Mouse (Mus musculus): Measurements from ENCODE around the gene Rbp7. TPM values are rescaled to one million over a fixed set of nuclear protein-coding genes. Genes with fewer than 3 reads are reported as not detected.

Gene Rbp7
- polyA plus RNA-seq, 1 experiment from 2014 or later, result not detected

GRCm38 (mm10) chr4:149407461-149407860, 47.3 kb downstream of the Rbp7 start:
- H3K27me3 ChIP-seq, result no peaks in the 10 kb centered on the region
- TF ChIP-seq CTCF (IDR thresholded peaks at IDR 0.05), result no peak
- ChIA-PET CTCF (interaction anchor here (1.7 kb wide), 1 partner anchor 25 kb away, joined by 4 read pairs; no protein-coding TSS in a partner anchor), POLR2A (no interaction called here)
- no peak for DNase-seq (ENCODE audit: low read depth, low spot score)
- no peak for ATAC-seq
- in situ Hi-C loops (cut with MboI; ENCODE audit: low pct_unique_long_range_greater_than_20kb), result no loop called here

DNA sequence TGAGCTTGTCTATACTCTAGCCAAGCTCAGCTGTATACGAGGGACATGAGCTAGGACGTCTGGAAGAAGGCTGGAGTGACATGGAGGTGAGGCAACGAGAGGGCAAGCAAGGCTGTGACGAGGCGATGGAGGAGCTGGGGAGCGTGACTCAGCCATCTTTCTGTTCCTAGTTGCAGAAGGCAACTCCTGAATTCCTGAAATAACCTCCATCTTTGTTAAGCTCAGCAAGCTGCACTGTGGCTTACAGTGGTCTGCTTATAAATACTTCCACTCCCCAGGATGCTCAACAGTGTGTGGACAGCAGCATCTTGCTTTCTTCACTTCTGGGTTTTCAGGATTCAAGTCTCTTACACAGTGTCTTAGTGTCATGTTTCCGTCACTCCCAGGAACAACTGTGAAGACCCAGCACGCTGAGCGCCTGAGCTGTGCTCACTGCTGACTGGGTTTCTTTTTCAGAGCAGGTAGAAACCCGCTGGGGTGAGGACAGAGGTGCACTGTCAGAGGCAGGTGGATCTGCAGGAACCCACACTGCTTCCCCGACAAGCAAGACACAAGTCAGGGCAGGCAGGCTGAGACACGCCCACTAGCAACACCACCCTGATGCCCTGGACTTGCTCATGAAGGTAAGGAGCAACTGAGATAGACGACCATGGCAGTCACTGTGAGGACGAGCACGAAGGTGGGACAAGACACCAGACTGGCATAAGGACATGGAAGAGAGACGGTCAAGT, 48.9 kb downstream of the Rbp7 start:
- H3K27me3 ChIP-seq, result no peaks in the 10 kb centered on the region
- no peak for ATAC-seq
- ChIA-PET POLR2A (no interaction called here), CTCF (interaction anchor here (0.8 kb wide), 1 partner anchor 70 kb away, joined by 3 read pairs; no protein-coding TSS in a partner anchor)
- DNase-seq (ENCODE audit: low read depth, low spot score), result no peak
- TF ChIP-seq CTCF (IDR thresholded peaks at IDR 0.05), result no peak
- in situ Hi-C loops (cut with MboI; ENCODE audit: low pct_unique_long_range_greater_than_20kb), result no loop called here

DNA sequence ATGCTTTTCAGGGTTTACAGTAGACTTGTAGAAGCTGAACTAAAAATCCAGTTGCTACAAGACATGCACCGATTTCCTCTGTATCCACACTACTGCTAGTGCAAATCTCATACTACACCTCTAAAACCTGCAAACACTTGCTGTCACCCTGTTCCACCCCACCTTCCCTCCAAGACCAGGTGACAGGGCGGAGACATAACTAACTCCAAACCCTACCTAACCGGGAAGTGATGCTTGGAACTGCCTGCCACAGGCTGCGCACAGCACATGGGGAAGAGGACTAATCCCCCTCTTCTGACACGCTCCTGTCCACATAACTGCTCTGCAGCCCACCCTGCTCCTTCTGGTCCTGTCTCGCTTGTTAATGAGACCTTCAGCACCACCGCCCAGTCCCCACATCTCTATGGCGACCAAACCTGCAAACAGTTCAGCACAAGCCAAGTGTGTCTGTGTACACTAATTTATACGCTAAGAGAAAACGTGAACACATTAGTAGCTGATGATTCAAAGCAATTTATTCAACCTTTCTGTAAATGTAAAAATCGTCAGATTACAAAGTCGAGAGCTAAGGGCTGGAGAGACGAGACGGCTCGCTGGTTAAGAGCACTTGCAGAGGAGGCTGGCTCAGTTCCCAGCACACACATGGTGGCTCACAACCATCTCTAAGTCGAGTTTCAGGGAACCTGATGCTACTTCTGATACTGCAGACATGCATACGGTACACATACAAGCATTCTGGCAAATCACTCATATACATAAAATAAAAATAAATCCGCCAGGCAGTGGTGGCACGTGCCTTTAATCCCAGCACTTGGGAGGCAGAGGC, 49.9 kb downstream of the Rbp7 start:
- in situ Hi-C loops (cut with MboI; ENCODE audit: low pct_unique_long_range_greater_than_20kb), result no loop called here
- DNase-seq (ENCODE audit: low read depth, low spot score) (no peak), ATAC-seq (no peak)
- ChIA-PET POLR2A (no interaction called here), CTCF (interaction anchor here (0.8 to 1.5 kb wide), 2 partner anchors 11 to 71 kb away, joined by 3 to 4 read pairs; no protein-coding TSS in a partner anchor)
- no peaks in the 10 kb centered on the region for H3K27me3 ChIP-seq
- no peak for TF ChIP-seq CTCF (IDR thresholded peaks at IDR 0.05)

DNA sequence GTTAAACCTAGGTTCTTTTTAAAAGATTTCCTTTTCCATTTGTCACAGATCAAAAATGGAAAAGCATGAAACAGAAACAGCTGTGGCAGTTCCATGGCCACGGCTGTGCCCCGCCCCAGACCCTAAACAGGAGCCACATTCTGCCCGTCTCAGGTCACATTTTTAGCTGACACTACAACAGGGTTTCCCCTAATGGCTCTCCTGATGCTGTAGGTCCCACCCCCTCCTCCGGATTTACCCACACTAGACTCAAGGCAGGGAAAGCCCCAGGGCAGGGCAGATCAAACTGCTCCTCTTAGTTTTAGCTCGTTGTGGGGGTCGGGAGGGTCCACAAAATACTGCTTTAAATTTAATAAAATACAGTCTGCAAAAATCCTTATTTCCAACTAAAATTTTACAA, 51.7 kb downstream of the Rbp7 start:
- no peaks in the 10 kb centered on the region for H3K27me3 ChIP-seq

GRCm38 (mm10) chr4:149401591-149401982, 53.2 kb downstream of the Rbp7 start:
- DNase-seq (ENCODE audit: low read depth, low spot score), result no peak
- ChIA-PET POLR2A (interaction anchor here (1.1 kb wide), 1 partner anchor 24 kb away, joined by 4 read pairs; no protein-coding TSS in a partner anchor), CTCF (interaction anchor here (1.5 kb wide), 1 partner anchor 10 kb away, joined by 3 read pairs; no protein-coding TSS in a partner anchor)
- in situ Hi-C loops (cut with MboI; ENCODE audit: low pct_unique_long_range_greater_than_20kb), result no loop called here
- no peak for ATAC-seq
- no peaks in the 10 kb centered on the region for H3K27me3 ChIP-seq
- no peak for TF ChIP-seq CTCF (IDR thresholded peaks at IDR 0.05)

More for the DNA sequence above, 51.7 kb downstream of the Rbp7 start:
- POLR2A ChIA-PET, result no interaction called here
- CTCF ChIA-PET, result interaction anchor here (1.1 to 1.5 kb wide), 3 partner anchors 11 to 30 kb away, joined by 3 read pairs; no protein-coding TSS in a partner anchor
- no peak for TF ChIP-seq CTCF (IDR thresholded peaks at IDR 0.05)
- ATAC-seq (no peak), DNase-seq (ENCODE audit: low read depth, low spot score) (no peak)
- in situ Hi-C loops (cut with MboI; ENCODE audit: low pct_unique_long_range_greater_than_20kb), result no loop called here

GRCm38 (mm10) chr4:149400878-149401590, 53.7 kb downstream of the Rbp7 start:
- in situ Hi-C loops (cut with MboI; ENCODE audit: low pct_unique_long_range_greater_than_20kb), result no loop called here
- no peak for DNase-seq (ENCODE audit: low read depth, low spot score)
- ATAC-seq, result no peak
- H3K27me3 ChIP-seq, result no peaks in the 10 kb centered on the region
- TF ChIP-seq CTCF (IDR thresholded peaks at IDR 0.05), result no peak
- CTCF ChIA-PET, result interaction anchor here (1.5 kb wide), 1 partner anchor 10 kb away, joined by 3 read pairs; no protein-coding TSS in a partner anchor
- POLR2A ChIA-PET, result interaction anchor here (1.1 kb wide), 1 partner anchor 25 kb away, joined by 4 read pairs; no protein-coding TSS in a partner anchor

Other genes with a start within 250 kb of the Rbp7 start
- 32.9 TPM for gene Kif1b, start 147.3 kb downstream of the Rbp7 start, polyA plus RNA-seq (2021)
- gene Ube4b, start 28.2 kb downstream of the Rbp7 start, polyA plus RNA-seq (2021), result 63.9 TPM
- not detected for gene Tmem274, start 22.4 kb upstream of the Rbp7 start, polyA plus RNA-seq (2021)
- 19.5 TPM for gene Nmnat1, start 30.2 kb upstream of the Rbp7 start, polyA plus RNA-seq (2021)
- gene Lzic, start 30.3 kb upstream of the Rbp7 start, polyA plus RNA-seq (2021), result 27.2 TPM
- 17.3 TPM for gene Ctnnbip1, start 63.3 kb upstream of the Rbp7 start, polyA plus RNA-seq (2021)
- 195 TPM for gene Clstn1, start 131.5 kb upstream of the Rbp7 start, polyA plus RNA-seq (2021)
- 0.51 TPM for gene Pik3cd, start 247.6 kb upstream of the Rbp7 start, polyA plus RNA-seq (2021)